Mouse (Mus musculus): Measurements from ENCODE around the gene Rgs2. TPM values are rescaled to one million over a fixed set of nuclear protein-coding genes. Genes with fewer than 3 reads are reported as not detected.

The Rgs2 gene
- polyA plus RNA-seq, 1 experiment from 2014 or later: 208 TPM

DNA sequence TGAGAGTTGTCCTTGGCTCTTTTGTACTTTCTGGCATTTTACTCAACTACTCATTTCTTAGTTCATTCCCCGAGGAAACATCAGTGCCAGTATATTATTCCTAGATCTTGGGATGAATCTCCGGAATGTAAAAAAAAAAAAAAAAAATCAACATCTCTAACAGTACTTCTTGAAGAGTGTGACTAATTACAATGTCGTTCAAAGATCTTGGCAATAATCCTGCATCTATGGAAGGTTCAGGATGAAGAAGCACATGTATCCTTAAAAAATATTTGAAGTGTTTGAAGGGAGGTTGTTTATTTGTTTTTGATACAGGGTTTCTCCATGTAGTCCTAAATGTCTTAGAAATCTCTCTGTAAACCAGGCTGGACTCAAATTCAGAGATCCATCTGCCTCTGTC lies 41.7 kb downstream of the Rgs2 start:
- H3K4me3 ChIP-seq (ENCODE audit: low read length): no peak overlapping the region
- no peak for ATAC-seq (ENCODE audit: low read depth)
- 59% methylated on average over 3 of the region's 3 CpGs for WGBS
- no peaks in the 10 kb centered on the region for H3K27me3 ChIP-seq (ENCODE audit: control insufficient read depth, insufficient read depth, low read depth, low read length)
- no peak overlapping the region for H3K9ac ChIP-seq (ENCODE audit: low read length)
- no peaks in the 10 kb centered on the region for H3K4me1 ChIP-seq (replicated peaks; ENCODE audit: control insufficient read depth, insufficient read depth, low read length)
- H3K9me3 ChIP-seq (ENCODE audit: control insufficient read depth, low read length): no peaks in the 10 kb centered on the region
- no peaks in the 10 kb centered on the region for H3K36me3 ChIP-seq (ENCODE audit: control insufficient read depth, insufficient read depth, low read length)
- no peak overlapping the region for H3K27ac ChIP-seq (ENCODE audit: low read length)
- no peak overlapping the region for H3K4me2 ChIP-seq (ENCODE audit: low read depth, low read length)

- H3K27ac ChIP-seq (ENCODE audit: low read length): no peak overlapping the region
- WGBS: 70% methylated on average over 2 of the region's 2 CpGs
- no peak overlapping the region for H3K4me3 ChIP-seq (ENCODE audit: low read length)
Observed at GRCm38 (mm10) chr1:143960340-143960739, 43.6 kb downstream of the Rgs2 start.

GRCm38 (mm10) chr1:143956090-143956489 lies 47.9 kb downstream of the Rgs2 start:
- H3K36me3 ChIP-seq (ENCODE audit: control insufficient read depth, insufficient read depth, low read length): no peaks in the 10 kb centered on the region
- H3K4me1 ChIP-seq (replicated peaks; ENCODE audit: control insufficient read depth, insufficient read depth, low read length): no peaks in the 10 kb centered on the region
- no peaks in the 10 kb centered on the region for H3K27me3 ChIP-seq (ENCODE audit: control insufficient read depth, insufficient read depth, low read depth, low read length)
- H3K9ac ChIP-seq (ENCODE audit: low read length): no peak overlapping the region
- H3K4me2 ChIP-seq (ENCODE audit: low read depth, low read length): no peak overlapping the region
- no peak overlapping the region for H3K4me3 ChIP-seq (ENCODE audit: low read length)
- H3K9me3 ChIP-seq (ENCODE audit: control insufficient read depth, low read length): no peaks in the 10 kb centered on the region
- ATAC-seq (ENCODE audit: low read depth): no peak
- no peak overlapping the region for H3K27ac ChIP-seq (ENCODE audit: low read length)
- 48% methylated on average over 1 of the region's 1 CpGs for WGBS

More at GRCm38 (mm10) chr1:143960340-143960739, 43.6 kb downstream of the Rgs2 start:
- Histone ChIP-seq H3K9ac (ENCODE audit: low read length) (no peak overlapping the region), H3K27me3 (ENCODE audit: control insufficient read depth, insufficient read depth, low read depth, low read length) (no peaks in the 10 kb centered on the region), H3K36me3 (ENCODE audit: control insufficient read depth, insufficient read depth, low read length) (no peaks in the 10 kb centered on the region), H3K4me1 (replicated peaks; ENCODE audit: control insufficient read depth, insufficient read depth, low read length) (no peaks in the 10 kb centered on the region), H3K9me3 (ENCODE audit: control insufficient read depth, low read length) (no peaks in the 10 kb centered on the region), H3K4me2 (ENCODE audit: low read depth, low read length) (no peak overlapping the region)
- no peak for ATAC-seq (ENCODE audit: low read depth)

- WGBS: 65% methylated on average over 2 of the region's 2 CpGs
Observed at GRCm38 (mm10) chr1:143952841-143953240, 51.1 kb downstream of the Rgs2 start.

More at GRCm38 (mm10) chr1:143952841-143953240, 51.1 kb downstream of the Rgs2 start:
- H3K36me3 ChIP-seq (ENCODE audit: control insufficient read depth, insufficient read depth, low read length): no peaks in the 10 kb centered on the region
- no peak overlapping the region for H3K27ac ChIP-seq (ENCODE audit: low read length)
- H3K4me3 ChIP-seq (ENCODE audit: low read length): no peak overlapping the region
- H3K4me2 ChIP-seq (ENCODE audit: low read depth, low read length): no peak overlapping the region
- H3K9ac ChIP-seq (ENCODE audit: low read length): no peak overlapping the region
- no peaks in the 10 kb centered on the region for H3K4me1 ChIP-seq (replicated peaks; ENCODE audit: control insufficient read depth, insufficient read depth, low read length)
- no peaks in the 10 kb centered on the region for H3K9me3 ChIP-seq (ENCODE audit: control insufficient read depth, low read length)
- H3K27me3 ChIP-seq (ENCODE audit: control insufficient read depth, insufficient read depth, low read depth, low read length): no peaks in the 10 kb centered on the region
- no peak for ATAC-seq (ENCODE audit: low read depth)

Other genes starting within 250 kb of the Rgs2 start
- 20.3 and 20.4 TPM in 2 replicates for gene Trove2, start 227.1 kb downstream of the Rgs2 start, polyA plus RNA-seq (2015; fragmentation: Nextera tagmentation; extraction: Ambion mirVana)
- 81.7 and 89.3 TPM in 2 replicates for gene Uchl5, start 226.9 kb downstream of the Rgs2 start, polyA plus RNA-seq (2015; fragmentation: Nextera tagmentation; extraction: Ambion mirVana)
- 0.13 TPM in 1 of 2 replicates, not detected in the other for gene Rgs13, start 173.2 kb upstream of the Rgs2 start, polyA plus RNA-seq (2015; fragmentation: Nextera tagmentation; extraction: Ambion mirVana)
- 0.10 and 0.48 TPM in 2 replicates for gene Rgs1, start 245.1 kb upstream of the Rgs2 start, polyA plus RNA-seq (2015; fragmentation: Nextera tagmentation; extraction: Ambion mirVana)